Mouse (Mus musculus) monocyte, adult 5-6 weeks (primary cell): Measurements from ENCODE around the gene Pde5a. TPM values are rescaled to one million over a fixed set of nuclear protein-coding genes. Genes with fewer than 3 reads are reported as not detected.

Source experiments
- ATAC-seq: fragments of 153-309, 156-312 bp; replicated peaks from 2 replicates; pipeline ENCODE4 v1.8.0; 2017; ENCODE audit warnings: mild to moderate bottlenecking; ENCODE audit not compliant: low TSS enrichment, insufficient number of reproducible peaks, severe bottlenecking, poor library complexity, low FRiP score
- total RNA-seq: library from RNA; stranded (forward); fragments of 200-1000, 200-491, 200-594 nt; gene quantifications from 3 replicates; pipeline ENCODE4 v1.2.3, GENCODE M21; 2017

Pde5a gene
- total RNA-seq, 1 experiment from 2014 or later: 13.1 TPM

- no peak for ATAC-seq
These were observed 166.5 kb downstream of the Pde5a start for GRCm38 (mm10) chr3:122895189-122895731.

GRCm38 (mm10) chr3:122898254-122898653 is 169.5 kb downstream of the Pde5a start:
- no peak for ATAC-seq

DNA sequence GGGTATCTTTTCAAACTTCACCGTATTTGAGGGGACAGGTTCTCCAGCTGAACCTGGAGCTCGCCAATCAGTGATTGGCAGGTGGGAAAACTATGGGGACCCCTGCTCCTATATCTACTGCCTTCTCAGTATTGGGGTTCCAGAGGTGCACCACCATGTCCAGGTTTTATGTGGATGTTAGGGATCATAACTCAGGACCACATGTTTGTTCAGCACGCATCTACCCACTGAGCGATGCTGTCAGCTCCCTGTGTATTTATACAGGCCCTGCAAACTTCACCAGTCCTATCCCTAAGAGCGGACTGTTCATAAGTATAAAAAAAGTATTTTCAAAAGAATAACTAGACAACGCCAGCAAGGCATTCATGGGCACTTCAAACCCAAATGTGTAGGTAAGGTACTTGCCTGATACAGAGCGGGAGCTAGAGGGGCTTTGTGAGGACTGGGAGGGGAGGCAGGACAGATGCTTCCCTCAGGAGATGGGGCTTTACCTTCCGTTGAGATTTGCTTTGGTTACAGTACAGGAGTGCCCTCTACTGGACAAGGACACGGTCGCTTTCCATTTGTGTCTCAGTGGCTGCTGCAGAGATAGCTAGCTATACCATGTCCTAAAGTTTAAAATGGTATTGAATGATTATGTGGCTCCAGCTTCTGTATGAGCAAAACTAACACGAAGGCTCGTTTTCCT is 175.1 kb downstream of the Pde5a start:
- no peak for ATAC-seq

DNA sequence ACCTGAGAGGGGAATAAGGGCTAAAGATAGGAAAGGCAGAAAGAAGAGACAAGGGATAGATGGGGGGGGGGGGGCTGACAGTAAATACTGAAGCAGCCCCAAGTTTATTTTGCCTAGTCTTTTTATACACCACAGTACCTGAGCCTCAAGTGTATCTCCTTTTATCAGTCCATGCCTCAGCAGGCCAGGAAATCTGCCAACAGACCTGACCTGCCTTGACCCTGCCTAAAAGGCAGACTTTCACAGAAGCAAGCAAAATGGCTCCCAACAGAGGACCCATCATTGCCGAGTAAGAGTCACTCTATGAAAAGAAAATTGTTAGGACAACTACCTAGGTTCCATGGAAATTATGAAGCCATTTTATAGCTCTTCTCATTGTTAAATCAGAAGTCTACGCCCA is 179.1 kb downstream of the Pde5a start:
- ATAC-seq: no peak

Other genes starting within 250 kb of the Pde5a start
- 1.2 to 3.0 TPM (median 2.1 TPM) in 3 replicates for gene Fnbp1l, start 109.2 kb upstream of the Pde5a start, total RNA-seq
- gene Fabp2, start 166.1 kb downstream of the Pde5a start, total RNA-seq: not detected in 3 replicates
- not detected in 3 replicates for gene Gm10959, start 190.4 kb downstream of the Pde5a start, total RNA-seq
- 21.4 to 34.4 TPM (median 33.6 TPM) in 3 replicates for gene 1810037I17Rik, start 195.3 kb downstream of the Pde5a start, total RNA-seq